Mouse (Mus musculus): ENCODE data around the gene Ccdc116. TPM values are rescaled to one million over a fixed set of nuclear protein-coding genes. Genes with fewer than 3 reads are reported as not detected.
"Not testable (repeated sequence)": the region's sequence is repeated elsewhere in the genome, so short reads cannot be mapped to it uniquely, and the experiment has no call there.

The Ccdc116 gene
- 1 to 10 TPM; 2.0 to 2.9 TPM for total RNA-seq (2021)

GRCm38 (mm10) chr16:17146772-17147235 lies at the start of gene Ccdc116:
TSS of gene Ccdc116 (minus strand) at chr16:17147229.
- intact Hi-C loops (cut with DNase I) = loop anchor here (5.0 kb wide), 2 partner anchors 55 to 130 kb away; partner anchors contain the start of genes Tmem191c and Ube2l3
- DNase-seq (ENCODE audit: low spot score in 2 of 2) = peak; percentile 78 to 81

GRCm38 (mm10) chr16:17193823-17194222 lies 46.8 kb upstream of the Ccdc116 start:
- no peak for DNase-seq (ENCODE audit: low spot score in 2 of 2)
- intact Hi-C loops (cut with DNase I) = no loop called here

- no peak for DNase-seq (ENCODE audit: low spot score in 2 of 2)
- intact Hi-C loops (cut with DNase I) = no loop called here
Measured at GRCm38 (mm10) chr16:17185475-17185874, 38.4 kb upstream of the Ccdc116 start.

GRCm38 (mm10) chr16:17183003-17183402 lies 36.0 kb upstream of the Ccdc116 start:
- no peak for DNase-seq (ENCODE audit: low spot score in 2 of 2)
- intact Hi-C loops (cut with DNase I) = no loop called here

- no peak for DNase-seq (ENCODE audit: low spot score in 2 of 2)
- intact Hi-C loops (cut with DNase I) = no loop called here
Measured at GRCm38 (mm10) chr16:17182136-17182535, 35.1 kb upstream of the Ccdc116 start.

GRCm38 (mm10) chr16:17181382-17181781 lies 34.4 kb upstream of the Ccdc116 start:
- intact Hi-C loops (cut with DNase I) = no loop called here
- no peak for DNase-seq (ENCODE audit: low spot score in 2 of 2)

GRCm38 (mm10) chr16:17179706-17180105 lies 32.7 kb upstream of the Ccdc116 start:
- intact Hi-C loops (cut with DNase I) = no loop called here
- DNase-seq (ENCODE audit: low spot score in 2 of 2) = no peak

- DNase-seq (ENCODE audit: low spot score in 2 of 2) = no peak
- intact Hi-C loops (cut with DNase I) = no loop called here
Measured at GRCm38 (mm10) chr16:17177623-17178170, 30.7 kb upstream of the Ccdc116 start.

GRCm38 (mm10) chr16:17175765-17176164 lies 28.7 kb upstream of the Ccdc116 start:
- intact Hi-C loops (cut with DNase I) = no loop called here
- no peak for DNase-seq (ENCODE audit: low spot score in 2 of 2)

GRCm38 (mm10) chr16:17168049-17168448 lies 21.0 kb upstream of the Ccdc116 start:
- intact Hi-C loops (cut with DNase I) = no loop called here
- no peak for DNase-seq (ENCODE audit: low spot score in 2 of 2)

- DNase-seq (ENCODE audit: low spot score in 2 of 2) = no peak
- intact Hi-C loops (cut with DNase I) = no loop called here
Measured at GRCm38 (mm10) chr16:17167179-17167578, 20.1 kb upstream of the Ccdc116 start.

- DNase-seq (ENCODE audit: low spot score in 2 of 2); intact Hi-C loops (cut with DNase I): not testable (repeated sequence)
Measured at GRCm38 (mm10) chr16:17165478-17165877, 18.4 kb upstream of the Ccdc116 start.

- DNase-seq (ENCODE audit: low spot score in 2 of 2) = no peak
- intact Hi-C loops (cut with DNase I) = no loop called here
Measured at GRCm38 (mm10) chr16:17154346-17154745, 7.3 kb upstream of the Ccdc116 start.

GRCm38 (mm10) chr16:17151874-17152273 lies 4.8 kb upstream of the Ccdc116 start:
- intact Hi-C loops (cut with DNase I) = no loop called here
- no peak for DNase-seq (ENCODE audit: low spot score in 2 of 2)

GRCm38 (mm10) chr16:17150520-17151258 lies 3.7 kb upstream of the Ccdc116 start:
- no peak for DNase-seq (ENCODE audit: low spot score in 2 of 2)

GRCm38 (mm10) chr16:17148084-17148483 lies 1.1 kb upstream of the Ccdc116 start:
- intact Hi-C loops (cut with DNase I) = loop anchor here (5.0 kb wide), 2 partner anchors 54 to 129 kb away; partner anchors contain the start of genes Tmem191c and Ube2l3
- DNase-seq (ENCODE audit: low spot score in 2 of 2) = peak in 1 of 2 experiments; percentile 22

More at GRCm38 (mm10) chr16:17150520-17151258, 3.7 kb upstream of the Ccdc116 start:
- intact Hi-C loops (cut with DNase I) = no loop called here

- intact Hi-C loops (cut with DNase I) = loop anchor here (5.0 kb wide), 2 partner anchors 55 to 130 kb away; partner anchors contain the start of genes Tmem191c and Ube2l3
- DNase-seq (ENCODE audit: low spot score in 2 of 2) = peak; percentile 45 to 49
Measured at GRCm38 (mm10) chr16:17147391-17147929, 431 bp upstream of the Ccdc116 start.

- intact Hi-C loops (cut with DNase I) = no loop called here
- no peak for DNase-seq (ENCODE audit: low spot score in 2 of 2)
Measured at GRCm38 (mm10) chr16:17144339-17144738, 2.7 kb downstream of the Ccdc116 start, which contains the start of gene Ydjc. TSS of gene Ydjc (plus strand) at chr16:17144621.

- intact Hi-C loops (cut with DNase I) = no loop called here
- DNase-seq (ENCODE audit: low spot score in 2 of 2) = no peak
Measured at GRCm38 (mm10) chr16:17137355-17137754, 9.7 kb downstream of the Ccdc116 start.

GRCm38 (mm10) chr16:17132906-17133200 lies 14.2 kb downstream of the Ccdc116 start:
- intact Hi-C loops (cut with DNase I) = loop anchor here (5.0 kb wide), 2 partner anchors 69 to 144 kb away; partner anchors contain the start of genes Tmem191c and Ube2l3
- DNase-seq (ENCODE audit: low spot score in 2 of 2) = no peak

All from left cerebral cortex, postnatal 36 days (tissue).